In genomic region chr1:132968659-132969058, GRCm38 (mm10) we compare ENCODE assay signal across 9 mouse cellular contexts.
DNase-seq lines count a peak whose midpoint lies in the region; ATAC-seq and TF ChIP-seq lines count a peak whose summit lies in the region.
"Had no signal": no experiment of that assay in that cellular context is flagged by ENCODE, and none has a peak within 500 bp of the region (broad histone marks: within the 10 kb centered on the region; RNA-seq: fewer than 3 reads in every experiment).

No protein-coding gene starts in this region.

- H3K4me3 ChIP-seq in heart, adult 2 months, result no peak overlapping the region
- H3K4me3 ChIP-seq in kidney, postnatal 0 days (replicated peaks; ENCODE audit: low read depth, low read length), result no peak overlapping the region
- H3K4me3 ChIP-seq in testis, adult 2 months (ENCODE audit: control insufficient read depth, low read depth, low read length), result no peak overlapping the region
- H3K4me3 ChIP-seq: embryonic facial prominence, embryonic 13.5 days had no signal

- ATAC-seq in kidney, postnatal 0 days (replicated peaks; ENCODE audit: low FRiP score, low read depth), result no peak
- peak; percentile 61 for ATAC-seq in megakaryocyte progenitor cell, adult 5-6 weeks (replicated peaks; ENCODE audit: poor library complexity)

- no peaks in the 10 kb centered on the region for H3K36me3 ChIP-seq in heart, adult 2 months (ENCODE audit: control insufficient read depth, insufficient read depth, low read length)
- no peaks in the 10 kb centered on the region for H3K36me3 ChIP-seq in kidney, postnatal 0 days (ENCODE audit: insufficient read depth, low read length)
- no peaks in the 10 kb centered on the region for H3K36me3 ChIP-seq in testis, adult 2 months (ENCODE audit: control insufficient read depth, insufficient read depth, low read length)
- H3K36me3 ChIP-seq: embryonic facial prominence, embryonic 13.5 days had no signal

- DNase-seq in heart, adult 2 months, result peak; percentile 26 to 71
- no peak for DNase-seq in heart, adult 11 months
- DNase-seq in 416B (ENCODE audit: low read depth) (peak; percentile 62), R1 (ENCODE audit: low read depth, low spot score) (peak; percentile 79)
- peak; percentile 71 to 82 for DNase-seq in cerebellum, postnatal 25 days
- DNase-seq in kidney, postnatal 0 days (ENCODE audit: low spot score), result peak; percentile 46

- 24% methylated on average over 6 of the region's 6 CpGs for WGBS in heart, adult 2 months
- WGBS in kidney, postnatal 0 days, result 30% methylated on average over 6 of the region's 6 CpGs

- no peak overlapping the region for H3K9ac ChIP-seq in heart, adult 2 months (ENCODE audit: low read depth, low read length)
- no peak overlapping the region for H3K9ac ChIP-seq in kidney, postnatal 0 days (ENCODE audit: low read depth, low read length)
- H3K9ac ChIP-seq: embryonic facial prominence, embryonic 13.5 days had no signal

- no peaks in the 10 kb centered on the region for H3K4me1 ChIP-seq in heart, adult 2 months (ENCODE audit: control insufficient read depth, insufficient read depth, low read length)
- H3K4me1 ChIP-seq in kidney, postnatal 0 days (replicated peaks; ENCODE audit: insufficient read depth, low read length), result no peaks in the 10 kb centered on the region
- H3K4me1 ChIP-seq in testis, adult 2 months (ENCODE audit: control insufficient read depth, insufficient read depth, low read length), result no peaks in the 10 kb centered on the region
- H3K4me1 ChIP-seq: embryonic facial prominence, embryonic 13.5 days had no signal

- no peaks in the 10 kb centered on the region for H3K27me3 ChIP-seq in heart, adult 2 months (ENCODE audit: control insufficient read depth, insufficient read depth, low read length)
- no peaks in the 10 kb centered on the region for H3K27me3 ChIP-seq in kidney, postnatal 0 days (ENCODE audit: insufficient read depth, low read length)
- no peaks in the 10 kb centered on the region for H3K27me3 ChIP-seq in testis, adult 2 months (ENCODE audit: control insufficient read depth, insufficient read depth, low read length)
- H3K27me3 ChIP-seq: embryonic facial prominence, embryonic 13.5 days had no signal

- no peak overlapping the region for H3K4me2 ChIP-seq in kidney, postnatal 0 days (ENCODE audit: low read length)
- H3K4me2 ChIP-seq: embryonic facial prominence, embryonic 13.5 days had no signal

- no peak for TF ChIP-seq POLR2A in heart, adult 2 months (IDR thresholded peaks at IDR 0.05; ENCODE audit: insufficient read depth, low read depth, low read length)
- TF ChIP-seq POLR2A in testis, adult 2 months (IDR thresholded peaks at IDR 0.05; ENCODE audit: control insufficient read depth, low read depth, low read length), result no peak

- H3K27ac ChIP-seq in heart, adult 2 months, result no peak overlapping the region
- H3K27ac ChIP-seq in kidney, postnatal 0 days, result no peak overlapping the region
- no peak overlapping the region for H3K27ac ChIP-seq in testis, adult 2 months (ENCODE audit: control insufficient read depth, insufficient read depth, low read depth, low read length)
- H3K27ac ChIP-seq: embryonic facial prominence, embryonic 13.5 days had no signal

- intact Hi-C loops in heart, adult 2 months (cut with DNase I), result loop anchor here (1.0 to 10.0 kb wide), 2 partner anchors 210 to 444 kb away; no protein-coding TSS in a partner anchor

- no peak for TF ChIP-seq EP300 in heart, adult 2 months (IDR thresholded peaks at IDR 0.05; ENCODE audit: insufficient read depth, low read depth, low read length)

- no peaks in the 10 kb centered on the region for H3K79me2 ChIP-seq in heart, adult 2 months (replicated peaks; ENCODE audit: control insufficient read depth, insufficient read depth, low read length)

- peak; percentile 96 for TF ChIP-seq CTCF in heart, adult 2 months (IDR thresholded peaks at IDR 0.05)
- peak; percentile 82 for TF ChIP-seq CTCF in kidney, postnatal 0 days (IDR thresholded peaks at IDR 0.05; ENCODE audit: low read depth)
- TF ChIP-seq CTCF in testis, adult 2 months (IDR thresholded peaks at IDR 0.05; ENCODE audit: control insufficient read depth, insufficient read depth, insufficient replicate concordance, low read depth, low read length), result peak; percentile 51; the same call in 1 of the 2 replicates

- H3K9me3 ChIP-seq in kidney, postnatal 0 days (replicated peaks; ENCODE audit: low read length), result no peaks in the 10 kb centered on the region
- H3K9me3 ChIP-seq: embryonic facial prominence, embryonic 13.5 days had no signal
